Mouse (Mus musculus) right cerebral cortex, postnatal 10 days (tissue): ENCODE measurements around the gene Nrp1.
A peak's percentile ranks its signal among the peaks of the same experiment; 100 is the strongest.

ENCODE experiments used
- DNase-seq, 2 experiments: peaks; one replicate each; pipeline ENCODE4 v3.0.0; 2021; ENCODE audit warnings: low spot score in 2 of 2

The Nrp1 gene

GRCm38 (mm10) chr8:128419984-128420383 lies 61.6 kb downstream of the Nrp1 start:
- DNase-seq, result no peak

- no peak for DNase-seq
Measured at GRCm38 (mm10) chr8:128420402-128420801, 62.0 kb downstream of the Nrp1 start.

DNA sequence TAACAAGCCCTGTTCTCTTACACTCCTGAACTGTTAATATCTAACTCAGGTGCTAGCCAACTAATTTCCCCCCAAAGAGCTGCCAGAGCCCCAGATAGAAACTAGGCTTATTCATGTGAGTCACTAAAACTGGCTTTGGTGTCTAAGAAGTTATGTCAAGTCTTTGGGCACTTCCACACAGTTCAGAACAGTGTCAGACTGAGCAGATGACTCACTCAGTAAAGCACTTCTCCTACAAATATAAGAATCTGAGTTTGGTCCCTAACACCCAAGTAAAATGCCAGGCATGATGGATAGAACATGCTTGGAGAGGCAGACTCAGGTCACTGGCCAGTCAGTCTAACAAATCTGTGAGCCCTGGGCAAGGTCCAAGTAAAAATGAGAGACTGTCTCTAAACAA lies 65.4 kb downstream of the Nrp1 start:
- DNase-seq, result no peak

DNA sequence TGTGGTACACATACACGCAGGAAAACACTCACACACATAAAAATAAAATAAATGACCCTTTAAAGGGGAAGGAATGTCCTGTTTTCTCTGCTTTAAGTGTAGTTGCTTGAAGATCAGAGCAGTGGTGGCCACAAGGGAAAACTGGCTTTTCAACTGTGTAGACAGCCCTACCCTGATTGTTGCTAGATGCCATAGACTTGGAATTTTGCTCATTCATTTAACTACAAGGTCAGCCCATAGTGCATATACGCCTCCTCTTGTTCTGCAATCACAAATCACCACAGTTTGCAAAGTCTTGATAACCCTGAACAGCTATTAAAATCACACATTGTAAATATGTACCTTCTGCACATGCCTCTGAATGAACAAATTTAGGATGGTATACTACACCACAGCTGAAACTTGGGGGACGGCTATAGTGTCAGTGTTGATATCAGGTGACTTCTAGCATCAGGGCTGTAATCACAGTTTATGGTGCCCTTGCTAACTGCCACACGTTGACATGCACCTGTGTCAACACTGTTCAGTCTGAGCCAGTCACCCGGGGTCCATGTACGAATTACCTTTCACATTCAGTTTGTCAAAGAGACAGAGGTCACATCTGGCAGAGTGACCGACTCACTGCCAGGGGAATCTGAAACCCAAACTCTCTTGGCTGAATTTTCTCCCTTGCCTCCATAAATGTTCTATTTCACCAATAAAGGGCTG lies 66.4 kb downstream of the Nrp1 start:
- DNase-seq, result no peak

- DNase-seq, result no peak
Measured at GRCm38 (mm10) chr8:128427071-128427470, 68.7 kb downstream of the Nrp1 start.

GRCm38 (mm10) chr8:128428971-128429370 lies 70.6 kb downstream of the Nrp1 start:
- no peak for DNase-seq

- no peak for DNase-seq
Measured at GRCm38 (mm10) chr8:128431082-128431481, 72.7 kb downstream of the Nrp1 start.

DNA sequence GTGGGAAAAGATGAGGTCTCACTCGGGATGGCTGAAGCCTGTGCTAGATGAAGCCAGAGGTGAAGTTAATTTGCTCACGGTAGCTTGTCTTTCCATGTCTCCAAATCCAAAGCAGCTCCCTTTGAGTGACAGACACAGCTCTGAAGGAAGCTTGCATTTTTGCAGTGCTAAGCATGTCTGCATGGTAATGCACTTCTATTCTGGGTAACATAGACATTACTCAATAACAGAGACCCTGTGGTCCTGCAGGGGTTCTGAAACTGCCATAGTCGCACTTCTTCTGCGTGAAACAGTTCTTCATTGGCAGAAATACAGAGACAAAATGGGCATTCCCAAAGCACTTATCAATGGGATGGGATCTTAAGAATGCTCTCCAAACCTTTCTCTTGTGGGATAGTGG lies 77.3 kb downstream of the Nrp1 start:
- DNase-seq, result no peak

GRCm38 (mm10) chr8:128437156-128437825 lies 78.9 kb downstream of the Nrp1 start:
- DNase-seq, result peak in 1 of 2 experiments; percentile 35

- no peak for DNase-seq
Measured at GRCm38 (mm10) chr8:128441407-128441806, 83.0 kb downstream of the Nrp1 start.

DNA sequence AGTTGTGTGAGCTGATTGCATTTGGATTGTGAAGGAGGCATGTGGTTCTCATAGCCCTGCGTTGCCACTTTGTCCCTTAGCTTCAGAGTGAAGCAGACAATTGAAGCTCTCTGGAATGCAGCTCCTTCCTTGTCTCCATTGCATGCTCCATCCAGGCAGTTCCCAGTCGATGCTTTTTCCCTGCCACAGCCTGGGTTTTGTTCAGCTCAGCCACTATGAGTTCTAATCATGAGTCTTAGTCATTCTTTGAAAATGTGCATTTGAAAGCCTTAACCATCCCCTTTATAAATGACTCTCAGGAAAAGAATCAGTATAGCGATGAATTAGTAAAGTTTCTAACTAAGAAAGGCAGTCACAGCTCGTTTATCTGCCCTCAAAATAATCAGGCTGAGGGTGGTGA lies 87.2 kb downstream of the Nrp1 start:
- no peak for DNase-seq

DNA sequence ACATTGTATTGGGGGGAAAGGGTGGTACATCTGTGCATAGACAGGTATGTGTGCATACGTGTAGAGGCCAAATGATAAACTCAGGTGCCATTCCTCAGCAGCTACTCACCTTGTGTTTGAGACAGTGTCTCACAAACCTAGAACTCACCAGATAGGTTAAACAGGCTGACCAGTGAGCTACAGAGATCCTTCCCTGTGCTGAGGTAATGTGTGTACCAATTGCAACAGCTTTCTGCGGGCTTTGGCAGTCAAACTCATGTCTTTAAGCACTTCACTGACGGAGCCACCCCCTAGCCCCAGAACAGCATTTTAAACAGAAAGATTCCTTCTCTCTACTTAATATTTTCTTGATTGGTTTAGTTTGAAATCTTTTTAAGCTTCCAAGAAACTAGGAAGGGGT lies 88.2 kb downstream of the Nrp1 start:
- DNase-seq, result no peak

DNA sequence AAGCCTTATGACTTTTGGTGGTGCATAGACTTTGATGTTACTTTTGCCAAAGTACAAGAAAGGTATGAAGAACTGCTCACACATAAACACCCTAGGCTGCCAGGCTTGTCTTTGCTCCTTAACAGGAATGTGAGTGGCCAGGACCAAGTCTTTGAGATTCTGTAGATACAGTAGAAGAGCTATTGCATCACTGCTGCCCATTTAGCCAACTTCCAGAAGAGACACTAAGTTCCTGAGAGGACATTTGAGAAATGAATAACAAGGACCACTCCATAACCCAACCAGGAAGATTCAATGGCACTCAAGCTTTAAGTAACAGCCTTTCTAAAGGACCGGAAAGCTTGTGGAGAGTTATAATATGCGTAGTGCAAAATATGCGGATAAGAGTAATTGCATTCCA lies 88.9 kb downstream of the Nrp1 start:
- no peak for DNase-seq

- no peak for DNase-seq
Measured at GRCm38 (mm10) chr8:128450390-128451032, 92.1 kb downstream of the Nrp1 start.

DNA sequence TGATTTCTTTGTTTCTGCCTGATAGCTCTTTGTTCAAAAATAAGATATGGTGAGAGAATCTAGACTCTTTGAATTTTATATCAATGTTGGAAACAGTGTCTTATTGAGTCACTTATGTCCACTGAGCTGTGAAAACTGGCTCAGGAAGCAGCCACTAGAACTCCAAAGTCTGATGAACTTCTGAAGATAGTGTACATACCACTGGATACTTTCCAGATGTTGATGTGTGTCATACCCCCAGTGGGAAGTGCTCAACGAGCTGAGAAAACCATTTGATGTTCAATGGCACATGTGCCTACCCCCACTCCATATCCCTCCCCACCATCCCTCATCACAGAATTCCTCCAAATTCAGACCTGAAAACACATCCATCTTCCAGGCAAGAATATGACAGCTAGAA lies 92.7 kb downstream of the Nrp1 start:
- no peak for DNase-seq

DNA sequence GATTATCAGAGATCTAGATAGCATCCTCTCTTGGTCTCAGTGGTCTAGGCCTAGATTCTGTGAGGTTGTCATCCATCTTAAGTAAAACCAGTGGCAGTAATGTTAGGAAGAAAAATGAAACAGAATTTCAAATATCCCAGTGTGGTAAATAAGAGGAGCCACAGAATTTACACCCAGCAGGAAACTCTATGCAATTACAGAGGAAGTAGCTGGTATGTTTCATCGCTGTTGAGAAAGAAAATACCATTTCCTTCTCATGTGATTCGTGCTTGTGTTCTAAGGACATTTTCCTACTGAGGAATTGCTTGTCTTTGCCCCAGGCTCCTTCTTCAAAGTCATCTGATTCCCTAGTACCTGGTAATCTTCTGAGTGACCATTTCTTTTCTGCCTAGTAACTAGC lies 95.1 kb downstream of the Nrp1 start:
- DNase-seq, result no peak

- DNase-seq, result no peak
Measured at GRCm38 (mm10) chr8:128454026-128454425, 95.6 kb downstream of the Nrp1 start.

GRCm38 (mm10) chr8:128457277-128457676 lies 98.9 kb downstream of the Nrp1 start:
- DNase-seq, result no peak

DNA sequence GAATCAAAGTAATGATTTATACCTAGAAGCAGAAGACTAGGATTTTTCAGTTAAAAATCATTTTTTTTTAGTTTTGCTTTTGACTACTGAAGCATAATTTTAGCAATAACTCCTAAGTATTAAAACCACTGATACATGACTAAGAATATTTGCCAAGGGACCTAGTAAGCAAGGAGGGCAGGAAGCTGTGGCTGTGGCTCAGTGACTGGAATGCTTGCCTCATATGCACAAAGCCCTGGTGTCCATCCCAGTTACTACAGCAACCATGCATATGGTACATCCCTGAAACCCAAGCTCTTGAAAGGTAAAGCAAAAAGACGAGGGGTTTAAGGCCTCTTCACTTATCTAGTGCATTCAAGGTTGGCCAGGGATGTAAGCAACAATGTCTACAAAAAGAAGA lies 101.3 kb downstream of the Nrp1 start:
- DNase-seq, result no peak

DNA sequence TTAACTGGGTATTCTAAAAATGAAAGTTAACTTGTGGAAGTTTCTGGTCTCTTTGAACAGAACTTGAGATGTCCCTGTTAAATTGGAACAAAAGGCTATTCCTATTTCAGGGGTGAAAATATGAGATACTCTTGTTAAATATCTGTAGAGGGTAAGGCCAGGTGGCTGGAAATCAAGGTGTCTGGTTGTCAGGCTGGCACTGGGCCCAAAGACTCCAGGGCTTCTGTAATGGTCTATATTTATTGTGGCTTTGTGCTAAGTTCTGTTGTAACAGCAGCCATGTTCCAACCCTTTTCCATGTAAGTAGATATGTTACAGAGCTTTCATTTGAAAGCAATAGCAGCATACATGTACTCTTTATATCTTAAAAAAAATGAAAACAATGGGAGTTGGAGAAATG lies 103.3 kb downstream of the Nrp1 start:
- DNase-seq, result no peak

DNA sequence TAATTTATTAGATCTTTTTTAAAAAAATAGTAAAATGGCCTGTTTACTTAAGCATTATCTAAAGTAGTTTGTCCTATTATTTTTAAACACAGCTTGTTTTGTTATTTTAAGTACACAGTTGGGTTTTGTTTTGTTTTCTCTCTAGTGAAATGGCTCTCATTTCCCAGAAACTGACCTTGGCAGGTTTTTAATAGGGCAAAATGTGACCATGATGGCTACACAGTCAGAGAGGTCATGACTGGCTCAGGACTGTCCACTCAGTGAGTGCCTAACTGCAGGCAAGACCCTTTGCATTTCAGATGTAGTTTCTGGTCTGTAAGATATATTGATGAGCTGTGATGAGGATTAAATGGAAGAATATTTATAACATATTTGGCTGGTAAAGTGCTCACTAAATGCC lies 104.8 kb downstream of the Nrp1 start:
- DNase-seq, result no peak

DNA sequence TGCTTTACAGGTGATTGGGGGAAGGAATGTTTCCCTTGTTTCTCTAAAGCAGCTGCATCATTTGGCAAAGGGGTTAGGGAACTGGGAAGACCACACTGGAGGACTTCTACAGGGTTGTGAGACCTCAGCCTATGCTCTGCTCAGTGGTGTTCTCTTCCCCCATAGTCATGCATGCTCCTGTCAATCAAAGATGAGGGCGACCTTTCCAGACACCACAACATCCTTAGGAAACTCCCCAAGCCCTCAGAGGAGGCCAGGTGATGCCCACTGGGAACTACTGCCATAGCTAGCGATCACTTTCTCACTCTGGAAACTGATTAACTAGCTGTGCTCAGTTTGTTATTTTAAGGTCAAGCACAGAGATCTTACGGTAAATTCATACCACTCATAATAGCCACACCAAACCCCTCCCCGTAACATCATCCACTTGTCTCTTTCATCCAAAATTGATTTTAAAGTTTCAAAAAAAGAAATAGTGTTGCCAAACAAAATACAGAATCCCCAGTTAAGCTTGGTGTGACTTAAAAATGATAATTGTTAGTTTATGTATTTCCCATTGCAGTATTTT lies 105.7 kb downstream of the Nrp1 start:
- DNase-seq, result no peak

GRCm38 (mm10) chr8:128465553-128465952 lies 107.1 kb downstream of the Nrp1 start:
- no peak for DNase-seq
